Mouse (Mus musculus): ENCODE measurements around the gene Vmn1r79. TPM values are rescaled to one million over a fixed set of nuclear protein-coding genes. Genes with fewer than 3 reads are reported as not detected.
"Not testable (repeated sequence)": the region's sequence is repeated elsewhere in the genome, so short reads cannot be mapped to it uniquely, and the experiment has no call there.

The Vmn1r79 gene
- total RNA-seq (2021) = not detected
- long read RNA-seq, experiment 1 = 0 reads
- long read RNA-seq, experiment 2 = 0 reads

DNA sequence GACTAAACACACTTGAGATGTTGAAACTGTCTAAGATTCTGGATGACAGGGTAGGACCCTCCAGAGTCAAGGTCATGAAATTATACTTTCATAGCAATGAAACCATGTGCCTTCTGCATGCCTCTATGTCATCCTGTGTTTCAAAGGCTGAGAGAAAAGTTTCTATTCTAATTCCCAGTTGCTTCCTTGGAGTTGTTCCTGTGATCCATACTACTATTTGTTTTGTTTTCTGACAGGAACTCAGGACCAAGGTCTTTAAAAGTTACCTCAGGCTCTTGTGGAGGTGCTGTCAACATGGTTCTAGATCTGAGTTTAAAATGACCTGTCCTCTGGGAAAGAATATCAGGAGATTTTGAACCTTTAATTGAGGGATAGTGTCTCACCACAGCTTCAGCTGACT lies at the start of gene Vmn1r79:
TSS of gene Vmn1r79 (plus strand) at position 301 of the 400 bp plus-strand sequence.
- not testable (repeated sequence) for DNase-seq (ENCODE audit: low spot score in 2 of 2)

DNA sequence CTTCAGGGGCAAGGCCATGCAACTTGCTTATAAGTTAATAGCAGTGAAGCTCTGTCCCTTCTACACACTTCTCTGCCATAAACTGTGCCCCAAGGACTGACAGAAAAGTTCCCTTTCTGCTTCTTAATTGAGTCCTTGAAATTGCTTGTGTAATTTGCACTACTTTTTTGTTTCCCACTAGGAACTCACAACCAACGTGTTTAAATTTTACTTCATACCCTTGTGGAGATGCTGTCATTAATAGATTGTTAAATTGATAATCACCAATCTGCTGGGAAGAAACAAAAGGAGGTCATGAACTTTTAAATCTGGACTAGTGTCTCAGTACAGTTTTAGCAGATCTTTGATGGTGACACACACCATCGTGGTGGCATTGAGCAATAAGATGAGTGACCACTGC lies 21.1 kb upstream of the Vmn1r79 start, which contains the start of gene Vmn1r78:
TSS of gene Vmn1r78 (plus strand) at position 301 of the 400 bp plus-strand sequence.
- no peak for DNase-seq (ENCODE audit: low spot score in 2 of 2)

DNA sequence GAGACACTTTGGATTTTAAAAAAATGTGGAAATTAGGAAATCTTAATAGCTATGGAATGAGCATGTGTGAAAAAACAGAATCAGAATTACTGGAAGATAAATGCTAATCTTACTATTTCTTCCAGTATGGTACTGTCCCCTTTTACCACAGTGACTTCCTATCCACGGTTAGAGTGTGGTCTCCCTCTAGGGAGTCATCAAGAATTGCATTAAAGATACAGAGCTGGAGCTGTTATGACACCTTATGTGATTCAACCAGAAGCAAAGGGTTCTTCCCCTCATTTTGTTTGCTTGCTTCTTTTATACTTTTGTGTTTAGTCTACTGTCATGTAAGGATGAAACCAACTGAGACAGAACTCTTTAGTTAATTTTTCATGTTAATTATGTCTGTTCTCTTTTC lies 14.6 kb upstream of the Vmn1r79 start:
- DNase-seq (ENCODE audit: low spot score in 2 of 2) = not testable (repeated sequence)

DNA sequence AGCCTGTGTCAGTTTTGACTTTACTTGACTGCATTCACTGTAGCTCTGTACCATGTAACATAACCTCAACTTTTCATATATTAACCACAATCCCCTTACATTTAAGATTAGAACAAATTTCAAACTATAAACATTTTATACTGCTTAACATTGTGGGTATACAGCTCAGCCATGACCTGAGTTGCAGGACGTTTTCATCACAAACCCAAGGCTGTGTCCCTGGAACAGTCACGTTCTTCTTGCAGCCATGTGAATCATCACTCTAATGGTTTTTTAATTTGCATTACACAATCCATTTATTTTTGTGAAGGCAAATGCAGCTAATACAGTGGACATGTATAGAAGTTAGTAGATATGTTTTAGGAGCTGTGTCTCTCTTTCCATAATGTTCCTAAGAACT lies 1.8 kb downstream of the Vmn1r79 start:
- not testable (repeated sequence) for DNase-seq (ENCODE audit: low spot score in 2 of 2)

DNA sequence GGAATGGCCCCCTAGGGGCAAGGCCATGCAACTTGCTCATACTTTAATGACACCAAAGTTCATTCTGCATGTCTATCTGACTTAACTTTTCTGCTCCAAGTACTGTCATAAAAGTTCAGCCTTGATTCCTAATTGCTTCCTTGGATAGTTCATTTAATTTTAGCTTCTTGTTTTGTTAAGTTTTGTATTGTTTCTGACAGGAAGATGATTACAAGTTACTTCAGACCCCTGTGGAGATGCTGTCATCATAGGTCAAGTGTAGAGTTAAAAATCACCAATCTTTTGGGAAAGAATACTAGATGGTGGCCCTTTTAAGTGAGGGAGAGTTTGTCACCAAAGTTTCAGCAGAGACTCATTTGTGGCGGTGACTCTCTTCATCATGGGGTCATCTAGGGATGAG lies 17.9 kb downstream of the Vmn1r79 start, which contains the start of gene Vmn1r80:
TSS of gene Vmn1r80 (plus strand) at position 301 of the 400 bp plus-strand sequence.
- no peak for DNase-seq (ENCODE audit: low spot score in 2 of 2)

DNA sequence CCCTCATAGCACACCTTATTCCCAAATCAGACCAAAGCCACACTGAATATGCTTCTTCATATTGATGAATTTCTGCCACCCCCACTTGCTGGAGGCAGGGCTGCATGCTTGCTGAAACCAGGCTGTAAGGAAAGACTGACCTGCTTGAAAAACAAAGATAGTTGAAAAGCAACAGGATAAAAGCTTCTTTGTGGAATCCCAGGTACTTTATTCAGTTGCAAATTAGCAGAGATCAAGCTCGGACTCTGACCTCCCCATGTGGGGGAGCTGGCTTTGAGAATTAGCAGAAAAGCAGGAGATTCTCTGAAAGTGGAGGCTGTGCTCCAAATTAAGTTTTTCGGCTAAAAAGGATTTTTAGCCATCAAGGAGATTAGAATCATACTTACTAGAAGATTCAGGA lies 33.1 kb downstream of the Vmn1r79 start:
- DNase-seq (ENCODE audit: low spot score in 2 of 2) = no peak

Other genes with a start within 250 kb of the Vmn1r79 start
- not detected for gene Vmn1r76, start 233.1 kb upstream of the Vmn1r79 start, total RNA-seq (2021)
- gene Vmn1r77, start 134.5 kb upstream of the Vmn1r79 start, total RNA-seq (2021) = not detected
- gene Vmn1r78, start 21.0 kb upstream of the Vmn1r79 start, total RNA-seq (2021) = not detected
- gene Vmn1r80, start 18.0 kb downstream of the Vmn1r79 start, total RNA-seq (2021) = not detected
- not detected for gene Vmn1r81, start 97.0 kb downstream of the Vmn1r79 start, total RNA-seq (2021)
- gene Vmn1r82, start 129.2 kb downstream of the Vmn1r79 start, total RNA-seq (2021) = not detected
- not detected for gene Vmn1r83, start 158.2 kb downstream of the Vmn1r79 start, total RNA-seq (2021)
- gene Vmn1r84, start 198.0 kb downstream of the Vmn1r79 start, total RNA-seq (2021) = not detected

Data from layer of hippocampus, postnatal 14 days (tissue).